Mouse (Mus musculus) MN1 (cell line): Measurements from ENCODE around the gene Usp17lc.
"Not testable (repeated sequence)": the region's sequence is repeated elsewhere in the genome, so short reads cannot be mapped to it uniquely, and the experiment has no call there.

Experiments used
- DNase-seq: peaks from one replicate; pipeline ENCODE4 v3.0.0-alpha.2; 2016; ENCODE audit warnings: low spot score

The Usp17lc gene

DNA sequence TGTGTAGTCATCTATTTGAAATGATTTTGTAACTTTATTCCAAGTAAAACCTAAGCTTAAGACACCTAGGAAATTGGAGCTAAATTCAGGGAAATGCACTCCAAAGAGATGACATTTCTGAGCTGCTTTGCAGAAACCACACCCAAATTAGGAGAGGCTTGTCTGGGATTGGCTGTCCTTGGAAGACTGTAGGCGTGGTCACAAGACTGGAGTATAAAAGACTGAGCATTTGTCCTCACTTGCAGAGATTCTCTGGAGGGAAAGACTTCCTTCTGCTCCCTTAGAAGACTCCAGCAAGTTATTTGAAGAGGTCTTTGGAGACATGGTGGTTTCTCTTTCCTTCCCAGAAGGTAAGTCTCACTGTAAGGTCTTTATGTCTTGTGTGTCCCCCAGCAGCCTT lies at the start of gene Usp17lc:
Usp17lc (plus strand) TSS at position 301 of the 400 bp plus-strand sequence.
- not testable (repeated sequence) for DNase-seq

DNA sequence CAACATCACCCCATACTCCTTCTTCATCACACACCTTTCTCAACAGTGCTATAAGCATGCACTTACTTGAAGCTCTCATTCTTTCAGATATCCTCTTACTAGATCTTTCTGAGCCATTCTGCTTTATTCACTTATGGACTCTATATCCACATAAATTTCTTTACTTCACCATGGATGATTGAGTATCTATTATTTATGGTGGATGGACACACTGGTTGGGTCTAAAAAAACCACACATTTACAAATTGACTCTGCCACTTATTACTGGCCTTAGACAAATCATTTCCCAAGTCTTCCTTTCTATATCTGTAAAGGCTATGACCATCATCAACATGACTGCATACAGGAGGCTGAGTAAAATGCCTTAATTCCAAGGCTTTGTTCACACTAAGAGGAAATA lies 28.8 kb upstream of the Usp17lc start, which contains the start of gene Olfr603:
Olfr603 (minus strand) TSS at position 101 of the 400 bp plus-strand sequence.
- no peak for DNase-seq

DNA sequence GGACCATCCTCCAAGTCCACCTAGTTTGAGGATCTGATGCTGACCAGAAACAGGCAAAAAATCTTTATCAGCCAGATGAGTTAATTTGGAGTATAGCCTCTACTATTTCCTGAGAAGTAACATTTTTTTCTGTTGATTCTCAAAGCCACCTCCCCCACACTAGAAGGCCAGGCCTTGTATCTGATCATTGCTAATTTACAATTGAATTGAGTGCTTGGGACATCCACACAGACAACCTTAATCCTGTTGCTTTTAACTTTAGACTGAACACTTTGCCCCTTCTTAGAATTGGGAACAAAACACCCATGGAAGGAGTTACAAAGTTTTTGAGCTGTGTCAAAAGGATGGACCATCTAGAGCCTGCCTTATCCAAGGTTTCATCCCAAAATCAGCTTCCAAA lies 17.1 kb upstream of the Usp17lc start:
- DNase-seq = no peak

DNA sequence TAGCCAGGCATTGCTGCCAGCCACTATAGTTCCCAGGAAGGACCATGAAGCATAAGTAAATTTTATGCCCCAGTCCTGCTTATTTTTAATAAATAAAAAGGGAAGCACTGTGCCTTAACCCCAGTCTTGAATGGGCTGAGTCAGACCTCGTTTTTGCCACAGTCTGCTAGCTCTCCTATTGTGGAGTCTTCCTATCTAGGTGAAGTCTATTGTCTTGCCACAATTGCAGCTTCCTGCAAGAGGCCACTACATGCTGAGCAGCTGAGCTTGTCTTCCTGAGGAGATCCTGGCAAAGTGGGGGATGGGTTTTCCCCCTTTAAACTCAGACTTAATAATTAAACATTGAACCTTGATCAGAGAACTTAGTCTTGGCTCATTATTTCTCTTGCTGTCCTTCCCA lies 15.9 kb upstream of the Usp17lc start:
- no peak for DNase-seq

DNA sequence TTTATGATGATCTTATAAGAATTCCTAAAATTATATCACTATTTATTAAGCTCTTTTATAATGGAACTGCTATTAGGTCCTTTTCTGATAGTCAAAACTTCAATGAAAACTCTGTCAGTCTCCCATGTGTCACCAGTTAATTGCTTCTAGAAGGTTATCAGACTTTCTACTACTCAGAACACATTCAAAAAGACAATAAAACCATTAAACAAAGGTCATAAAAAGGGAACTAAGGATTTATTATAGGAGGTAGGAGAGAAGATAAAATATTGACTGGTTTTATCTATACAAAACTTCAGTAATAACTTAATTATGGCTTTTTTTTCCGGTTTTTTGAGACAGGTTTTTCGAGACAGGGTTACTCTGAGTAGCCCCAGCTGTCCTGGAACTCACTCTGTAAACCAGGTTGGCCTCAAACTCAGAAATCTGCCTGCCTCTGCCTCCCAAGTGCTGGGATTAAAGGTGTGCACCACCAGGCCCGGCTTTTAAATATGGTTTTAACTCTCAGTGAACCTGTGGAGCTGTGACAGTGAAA lies 8.3 kb upstream of the Usp17lc start:
- not testable (repeated sequence) for DNase-seq

DNA sequence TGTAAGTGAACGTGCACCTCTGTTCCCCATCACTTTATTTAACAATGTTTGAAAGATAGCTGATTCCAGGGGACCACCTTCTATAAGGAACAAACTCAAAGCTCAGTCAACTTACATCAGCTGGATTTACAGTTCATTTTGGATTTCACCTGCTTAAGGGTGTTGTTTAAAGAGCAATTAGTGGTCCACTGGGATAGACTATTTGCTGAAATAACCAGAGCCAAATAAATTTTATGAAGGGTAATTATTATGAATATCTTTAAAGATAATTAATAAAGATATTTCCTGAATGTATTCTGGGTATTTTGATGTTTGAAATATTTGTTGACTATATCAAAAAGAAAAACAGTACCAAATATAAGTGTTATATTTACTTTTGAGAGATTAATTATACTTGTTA lies 30.5 kb downstream of the Usp17lc start, which contains the start of gene Olfr605:
Olfr605 (minus strand) TSS at position 101 of the 400 bp plus-strand sequence.
- DNase-seq = no peak

DNA sequence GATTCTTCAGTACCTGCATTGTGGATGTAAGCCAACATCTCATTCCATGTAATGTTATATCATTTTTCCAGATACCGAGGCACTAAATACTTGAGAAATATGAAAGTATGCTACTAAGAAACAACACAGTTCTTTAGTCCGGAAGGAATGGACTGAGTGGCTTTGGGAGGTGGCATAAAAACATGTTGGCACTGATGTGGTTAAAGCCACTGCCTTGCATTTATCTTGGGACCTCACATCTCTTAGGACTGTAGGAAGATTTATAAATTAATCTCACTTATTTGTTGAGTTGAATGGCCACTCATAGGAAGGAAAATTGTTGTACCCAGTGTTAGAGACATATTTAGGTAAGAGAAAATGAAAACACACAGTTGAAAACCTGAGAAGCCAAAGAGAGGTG lies 33.9 kb downstream of the Usp17lc start, which contains the start of gene Olfr606:
Olfr606 (plus strand) TSS at position 301 of the 400 bp plus-strand sequence.
- no peak for DNase-seq

DNA sequence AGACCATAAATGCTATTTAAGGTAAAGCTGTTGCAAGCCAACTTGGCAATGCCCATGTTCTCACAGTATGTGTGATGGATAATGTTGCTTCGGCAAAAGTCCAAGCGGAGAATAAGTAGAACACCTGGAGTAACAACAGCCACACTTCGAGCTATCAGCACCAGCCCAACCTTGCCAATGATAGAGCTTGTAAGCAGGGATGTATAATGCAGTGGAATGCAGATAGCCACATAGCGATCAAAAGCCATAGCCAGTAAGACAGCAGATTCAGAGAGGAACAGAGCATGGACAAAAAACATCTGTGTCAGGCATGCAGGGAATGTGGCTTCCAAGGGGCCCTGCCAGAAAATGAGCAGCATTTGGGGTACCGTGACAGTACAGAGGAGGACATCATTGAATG lies 45.7 kb downstream of the Usp17lc start:
- DNase-seq = no peak
